Mouse (Mus musculus): ENCODE data around the gene Crybg3. TPM values are rescaled to one million over a fixed set of nuclear protein-coding genes. Genes with fewer than 3 reads are reported as not detected.

Crybg3 gene
- polyA plus RNA-seq, 1 experiment from 2014 or later, result 6.3 TPM

- ATAC-seq (ENCODE audit: low FRiP score, low TSS enrichment) (no peak), DNase-seq (ENCODE audit: low spot score) (no peak)
- H3K4me1 ChIP-seq (replicated peaks; ENCODE audit: control insufficient read depth, insufficient read depth), result no peaks in the 10 kb centered on the region
- H3K27me3 ChIP-seq (ENCODE audit: control insufficient read depth, insufficient read depth, low read length), result no peaks in the 10 kb centered on the region
- no peak overlapping the region for H3K27ac ChIP-seq (replicated peaks)
- WGBS, result 98% methylated on average over 2 of the region's 2 CpGs
- H3K4me3 ChIP-seq (ENCODE audit: low read depth, low read length), result no peak overlapping the region
- H3K9me3 ChIP-seq (ENCODE audit: control insufficient read depth, low read length), result no peaks in the 10 kb centered on the region
- H3K4me2 ChIP-seq (replicated peaks; ENCODE audit: low read depth), result no peak overlapping the region
- no peak overlapping the region for H3K9ac ChIP-seq (ENCODE audit: low read length)
- no peak for TF ChIP-seq CTCF (IDR thresholded peaks at IDR 0.05; ENCODE audit: low read depth)
- TF ChIP-seq EP300 (optimal IDR thresholded peaks at IDR 0.05), result no peak
- no peaks in the 10 kb centered on the region for H3K36me3 ChIP-seq (ENCODE audit: control insufficient read depth, insufficient read depth, low read length)
Measured at GRCm38 (mm10) chr16:59621554-59621953, 20.8 kb upstream of the Crybg3 start.

GRCm38 (mm10) chr16:59617167-59617566 is 16.4 kb upstream of the Crybg3 start:
- H3K4me2 ChIP-seq (replicated peaks; ENCODE audit: low read depth), result no peak overlapping the region
- DNase-seq (ENCODE audit: low spot score) (peak; percentile 23), ATAC-seq (ENCODE audit: low FRiP score, low TSS enrichment) (peak; percentile 76; the same call in 1 of the 2 replicates)
- no peak overlapping the region for H3K9ac ChIP-seq (ENCODE audit: low read length)
- H3K27ac ChIP-seq (replicated peaks), result no peak overlapping the region
- no peaks in the 10 kb centered on the region for H3K9me3 ChIP-seq (ENCODE audit: control insufficient read depth, low read length)
- H3K27me3 ChIP-seq (ENCODE audit: control insufficient read depth, insufficient read depth, low read length), result no peaks in the 10 kb centered on the region
- no peaks in the 10 kb centered on the region for H3K36me3 ChIP-seq (ENCODE audit: control insufficient read depth, insufficient read depth, low read length)
- H3K4me1 ChIP-seq (replicated peaks; ENCODE audit: control insufficient read depth, insufficient read depth), result no peaks in the 10 kb centered on the region
- TF ChIP-seq CTCF (IDR thresholded peaks at IDR 0.05; ENCODE audit: low read depth) (peak; percentile 91), EP300 (optimal IDR thresholded peaks at IDR 0.05) (no peak)
- WGBS, result 30% methylated on average over 3 of the region's 3 CpGs
- H3K4me3 ChIP-seq (ENCODE audit: low read depth, low read length), result no peak overlapping the region

- H3K27me3 ChIP-seq (ENCODE audit: control insufficient read depth, insufficient read depth, low read length), result no peaks in the 10 kb centered on the region
- no peaks in the 10 kb centered on the region for H3K9me3 ChIP-seq (ENCODE audit: control insufficient read depth, low read length)
- no peak for ATAC-seq (ENCODE audit: low FRiP score, low TSS enrichment)
- no peak overlapping the region for H3K4me3 ChIP-seq (ENCODE audit: low read depth, low read length)
- whole genome bisulfite sequencing, result 76% methylated on average over 3 of the region's 3 CpGs
- no peak for DNase-seq (ENCODE audit: low spot score)
- no peaks in the 10 kb centered on the region for H3K4me1 ChIP-seq (replicated peaks; ENCODE audit: control insufficient read depth, insufficient read depth)
- TF ChIP-seq CTCF (IDR thresholded peaks at IDR 0.05; ENCODE audit: low read depth), result no peak
- no peak for TF ChIP-seq EP300 (optimal IDR thresholded peaks at IDR 0.05)
- H3K9ac ChIP-seq (ENCODE audit: low read length), result no peak overlapping the region
- H3K4me2 ChIP-seq (replicated peaks; ENCODE audit: low read depth), result no peak overlapping the region
- no peak overlapping the region for H3K27ac ChIP-seq (replicated peaks)
- no peaks in the 10 kb centered on the region for H3K36me3 ChIP-seq (ENCODE audit: control insufficient read depth, insufficient read depth, low read length)
Measured at GRCm38 (mm10) chr16:59615675-59616074, 14.9 kb upstream of the Crybg3 start.

- Histone ChIP-seq H3K9ac (ENCODE audit: low read length) (no peak overlapping the region), H3K27me3 (ENCODE audit: control insufficient read depth, insufficient read depth, low read length) (no peaks in the 10 kb centered on the region), H3K4me3 (ENCODE audit: low read depth, low read length) (no peak overlapping the region), H3K4me1 (replicated peaks; ENCODE audit: control insufficient read depth, insufficient read depth) (no peaks in the 10 kb centered on the region), H3K4me2 (replicated peaks; ENCODE audit: low read depth) (no peak overlapping the region), H3K27ac (replicated peaks) (no peak overlapping the region), H3K36me3 (ENCODE audit: control insufficient read depth, insufficient read depth, low read length) (no peaks in the 10 kb centered on the region), H3K9me3 (ENCODE audit: control insufficient read depth, low read length) (no peaks in the 10 kb centered on the region)
- ATAC-seq (ENCODE audit: low FRiP score, low TSS enrichment), result no peak
- no peak for TF ChIP-seq EP300 (optimal IDR thresholded peaks at IDR 0.05)
- TF ChIP-seq CTCF (IDR thresholded peaks at IDR 0.05; ENCODE audit: low read depth), result no peak
- DNase-seq (ENCODE audit: low spot score), result no peak
- WGBS, result 79% methylated on average over 1 of the region's 1 CpGs
Measured at GRCm38 (mm10) chr16:59610750-59611149, 10.0 kb upstream of the Crybg3 start.

- no peak for ATAC-seq (ENCODE audit: low FRiP score, low TSS enrichment)
- Histone ChIP-seq H3K4me1 (replicated peaks; ENCODE audit: control insufficient read depth, insufficient read depth) (no peaks in the 10 kb centered on the region), H3K9ac (ENCODE audit: low read length) (no peak overlapping the region), H3K27me3 (ENCODE audit: control insufficient read depth, insufficient read depth, low read length) (no peaks in the 10 kb centered on the region), H3K4me2 (replicated peaks; ENCODE audit: low read depth) (no peak overlapping the region), H3K4me3 (ENCODE audit: low read depth, low read length) (no peak overlapping the region), H3K36me3 (ENCODE audit: control insufficient read depth, insufficient read depth, low read length) (no peaks in the 10 kb centered on the region), H3K9me3 (ENCODE audit: control insufficient read depth, low read length) (no peaks in the 10 kb centered on the region), H3K27ac (replicated peaks) (no peak overlapping the region)
- DNase-seq (ENCODE audit: low spot score), result no peak
- WGBS, result 59% methylated on average over 15 of the region's 15 CpGs
- TF ChIP-seq EP300 (optimal IDR thresholded peaks at IDR 0.05), result no peak
- no peak for TF ChIP-seq CTCF (IDR thresholded peaks at IDR 0.05; ENCODE audit: low read depth)
Measured at GRCm38 (mm10) chr16:59604078-59604781, 3.5 kb upstream of the Crybg3 start.

- no peaks in the 10 kb centered on the region for H3K9me3 ChIP-seq (ENCODE audit: control insufficient read depth, low read length)
- peak; percentile 62 for ATAC-seq (ENCODE audit: low FRiP score, low TSS enrichment)
Measured at GRCm38 (mm10) chr16:59599411-59600265, 1.1 kb downstream of the Crybg3 start.

More at GRCm38 (mm10) chr16:59599411-59600265, 1.1 kb downstream of the Crybg3 start:
- DNase-seq (ENCODE audit: low spot score), result peak; percentile 28
- Histone ChIP-seq H3K4me2 (replicated peaks; ENCODE audit: low read depth) (peak overlapping the region; percentile 64), H3K4me1 (replicated peaks; ENCODE audit: control insufficient read depth, insufficient read depth) (no peaks in the 10 kb centered on the region), H3K27ac (replicated peaks) (peak overlapping the region; percentile 97), H3K9ac (ENCODE audit: low read length) (peak overlapping the region; percentile 96), H3K27me3 (ENCODE audit: control insufficient read depth, insufficient read depth, low read length) (no peaks in the 10 kb centered on the region), H3K4me3 (ENCODE audit: low read depth, low read length) (peak overlapping the region; percentile 96), H3K36me3 (ENCODE audit: control insufficient read depth, insufficient read depth, low read length) (no peaks in the 10 kb centered on the region)
- WGBS, result 12% methylated on average over 17 of the region's 17 CpGs
- TF ChIP-seq EP300 (optimal IDR thresholded peaks at IDR 0.05), result no peak
- no peak for TF ChIP-seq CTCF (IDR thresholded peaks at IDR 0.05; ENCODE audit: low read depth)
